Mouse (Mus musculus): Measurements from ENCODE around the gene Phactr2. TPM values are rescaled to one million over a fixed set of nuclear protein-coding genes. Genes with fewer than 3 reads are reported as not detected.
A peak's percentile ranks its signal among the peaks of the same experiment; 100 is the strongest.

Phactr2 gene
- total RNA-seq, 2 experiments from 2014 or later, result 13.1 to 15.5 TPM

- intact Hi-C loops (cut with DNase I), result no loop called here
- no peak for DNase-seq
Observed at GRCm38 (mm10) chr10:13451640-13452039, 22.6 kb downstream of the Phactr2 start.

- no peak for DNase-seq
- intact Hi-C loops (cut with DNase I), result no loop called here
Observed at GRCm38 (mm10) chr10:13448283-13449045, 25.7 kb downstream of the Phactr2 start.

GRCm38 (mm10) chr10:13446791-13447249, 27.4 kb downstream of the Phactr2 start:
- intact Hi-C loops (cut with DNase I), result no loop called here
- peak in 1 of 2 experiments; percentile 34 for DNase-seq

- no peak for DNase-seq
- intact Hi-C loops (cut with DNase I), result no loop called here
Observed at GRCm38 (mm10) chr10:13444257-13444656, 30.0 kb downstream of the Phactr2 start.

GRCm38 (mm10) chr10:13443647-13444046, 30.6 kb downstream of the Phactr2 start:
- no peak for DNase-seq
- intact Hi-C loops (cut with DNase I), result no loop called here

GRCm38 (mm10) chr10:13440292-13440691, 33.9 kb downstream of the Phactr2 start:
- DNase-seq, result no peak
- intact Hi-C loops (cut with DNase I), result no loop called here

- intact Hi-C loops (cut with DNase I), result no loop called here
- no peak for DNase-seq
Observed at GRCm38 (mm10) chr10:13438118-13438821, 35.9 kb downstream of the Phactr2 start.

GRCm38 (mm10) chr10:13437011-13437410, 37.2 kb downstream of the Phactr2 start:
- intact Hi-C loops (cut with DNase I), result no loop called here
- DNase-seq, result no peak

- intact Hi-C loops (cut with DNase I), result no loop called here
- DNase-seq, result no peak
Observed at GRCm38 (mm10) chr10:13433016-13433415, 41.2 kb downstream of the Phactr2 start.

- intact Hi-C loops (cut with DNase I), result loop anchor here (2.0 kb wide), 1 partner anchor 345 kb away; no protein-coding TSS in a partner anchor
- no peak for DNase-seq
Observed at GRCm38 (mm10) chr10:13431641-13432540, 42.3 kb downstream of the Phactr2 start.

GRCm38 (mm10) chr10:13429766-13430165, 44.4 kb downstream of the Phactr2 start:
- intact Hi-C loops (cut with DNase I), result loop anchor here (2.0 kb wide), 2 partner anchors 343 to 413 kb away; no protein-coding TSS in a partner anchor
- peak; percentile 54 to 58 for DNase-seq

GRCm38 (mm10) chr10:13429240-13429639, 45.0 kb downstream of the Phactr2 start:
- peak in 1 of 2 experiments; percentile 37 for DNase-seq
- intact Hi-C loops (cut with DNase I), result loop anchor here (2.0 kb wide), 1 partner anchor 412 kb away; no protein-coding TSS in a partner anchor

- intact Hi-C loops (cut with DNase I), result loop anchor here (2.0 kb wide), 1 partner anchor 412 kb away; no protein-coding TSS in a partner anchor
Observed at GRCm38 (mm10) chr10:13428536-13428935, 45.7 kb downstream of the Phactr2 start.

GRCm38 (mm10) chr10:13427599-13427998, 46.6 kb downstream of the Phactr2 start:
- DNase-seq, result no peak
- intact Hi-C loops (cut with DNase I), result no loop called here

More at GRCm38 (mm10) chr10:13428536-13428935, 45.7 kb downstream of the Phactr2 start:
- no peak for DNase-seq

- DNase-seq, result peak; percentile 38 to 55
- intact Hi-C loops (cut with DNase I), result no loop called here
Observed at GRCm38 (mm10) chr10:13425198-13425597, 49.0 kb downstream of the Phactr2 start.

- intact Hi-C loops (cut with DNase I), result no loop called here
- DNase-seq, result no peak
Observed at GRCm38 (mm10) chr10:13424508-13424907, 49.7 kb downstream of the Phactr2 start.

GRCm38 (mm10) chr10:13424015-13424414, 50.2 kb downstream of the Phactr2 start:
- intact Hi-C loops (cut with DNase I), result no loop called here
- DNase-seq, result no peak

- no peak for DNase-seq
- intact Hi-C loops (cut with DNase I), result no loop called here
Observed at GRCm38 (mm10) chr10:13422121-13422520, 52.1 kb downstream of the Phactr2 start.

GRCm38 (mm10) chr10:13419246-13419645, 55.0 kb downstream of the Phactr2 start:
- intact Hi-C loops (cut with DNase I), result no loop called here
- DNase-seq, result no peak

- DNase-seq, result no peak
- intact Hi-C loops (cut with DNase I), result no loop called here
Observed at GRCm38 (mm10) chr10:13415489-13416104, 58.6 kb downstream of the Phactr2 start.

Measured in gastrocnemius, postnatal 36 days (tissue).